Mouse (Mus musculus): ENCODE data around the gene Pacsin2.
"Not testable (repeated sequence)": the region's sequence is repeated elsewhere in the genome, so short reads cannot be mapped to it uniquely, and the experiment has no call there.

Pacsin2 gene

GRCm38 (mm10) chr15:83479818-83480217 is 15.4 kb upstream of the Pacsin2 start:
- no peak for DNase-seq (ENCODE audit: extremely low read depth, low read depth)

DNA sequence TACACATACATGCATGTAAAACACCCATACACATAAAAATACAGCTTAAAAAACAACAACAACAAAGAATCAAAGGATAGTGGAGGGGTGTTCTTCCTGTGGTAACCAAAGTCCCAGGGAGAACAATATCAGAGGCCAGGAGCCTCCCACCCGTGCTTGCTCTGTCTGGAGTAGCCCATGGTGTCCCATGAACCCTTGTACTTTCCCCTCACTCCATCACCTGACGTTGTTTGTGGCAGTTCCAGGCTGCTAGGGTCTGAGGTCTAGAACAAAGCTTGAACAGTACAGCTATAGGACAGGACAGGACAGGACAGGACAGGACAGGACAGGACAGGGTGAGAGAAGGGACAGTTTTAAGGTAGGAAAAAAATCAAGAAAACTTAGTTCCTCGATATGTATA is 13.7 kb upstream of the Pacsin2 start:
- no peak for DNase-seq (ENCODE audit: extremely low read depth, low read depth)

- no peak for DNase-seq (ENCODE audit: extremely low read depth, low read depth)
These were observed 12.3 kb upstream of the Pacsin2 start for GRCm38 (mm10) chr15:83476593-83477273.

DNA sequence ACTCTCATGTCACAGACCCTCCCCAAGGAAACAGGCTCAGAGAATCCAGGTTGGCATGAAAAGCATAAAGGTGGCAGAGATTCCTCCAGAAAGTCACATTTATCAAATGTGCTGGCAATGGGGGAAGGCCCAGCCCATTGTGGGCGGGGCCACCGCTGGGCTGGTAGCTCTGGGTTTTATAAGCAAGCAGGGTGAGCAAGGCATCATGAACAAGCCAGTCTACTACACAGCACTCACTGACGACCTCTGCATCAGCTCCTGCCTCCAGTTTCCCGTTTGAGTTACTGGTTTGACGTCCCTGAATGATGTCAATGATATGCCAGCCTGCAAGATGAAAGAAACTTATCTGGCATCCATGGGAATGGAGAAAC is 10.0 kb upstream of the Pacsin2 start:
- peak; percentile 32 for DNase-seq (ENCODE audit: extremely low read depth, low read depth)

DNA sequence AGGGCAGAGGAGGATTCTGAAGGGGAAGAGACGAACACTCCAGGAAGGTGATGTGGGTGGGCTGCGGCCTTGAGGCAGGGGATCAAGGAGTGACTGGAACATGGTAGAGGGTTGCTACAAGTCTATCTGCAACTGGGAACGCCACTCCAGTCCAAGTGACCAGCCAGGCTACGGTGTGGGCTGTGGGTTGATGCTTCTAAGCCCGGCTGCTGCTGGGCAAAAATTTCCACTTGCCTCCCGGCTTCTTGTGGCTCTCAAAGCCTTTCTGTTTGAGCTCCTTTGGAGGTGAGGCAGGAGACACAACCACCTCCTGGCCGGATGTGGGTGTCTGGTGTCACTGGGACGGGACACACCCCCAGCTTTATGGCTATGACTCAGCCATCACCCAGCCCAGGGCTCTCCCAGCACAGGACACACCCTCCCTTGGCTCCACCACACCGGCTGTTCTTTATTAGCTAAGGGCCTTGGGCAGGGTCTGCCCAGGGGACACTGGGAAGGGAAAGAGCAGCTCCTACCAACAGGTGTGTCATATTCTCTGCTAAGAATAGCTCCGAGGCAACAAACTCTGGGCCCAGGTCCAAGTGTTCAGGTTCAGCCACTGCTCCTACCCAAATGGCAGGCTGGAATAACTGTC is 9.5 kb upstream of the Pacsin2 start:
- peak; percentile 58 for DNase-seq (ENCODE audit: extremely low read depth, low read depth)

GRCm38 (mm10) chr15:83473251-83473650 is 8.8 kb upstream of the Pacsin2 start:
- no peak for DNase-seq (ENCODE audit: extremely low read depth, low read depth)

- DNase-seq (ENCODE audit: extremely low read depth, low read depth) = no peak
These were observed 7.1 kb upstream of the Pacsin2 start for GRCm38 (mm10) chr15:83471476-83471875.

DNA sequence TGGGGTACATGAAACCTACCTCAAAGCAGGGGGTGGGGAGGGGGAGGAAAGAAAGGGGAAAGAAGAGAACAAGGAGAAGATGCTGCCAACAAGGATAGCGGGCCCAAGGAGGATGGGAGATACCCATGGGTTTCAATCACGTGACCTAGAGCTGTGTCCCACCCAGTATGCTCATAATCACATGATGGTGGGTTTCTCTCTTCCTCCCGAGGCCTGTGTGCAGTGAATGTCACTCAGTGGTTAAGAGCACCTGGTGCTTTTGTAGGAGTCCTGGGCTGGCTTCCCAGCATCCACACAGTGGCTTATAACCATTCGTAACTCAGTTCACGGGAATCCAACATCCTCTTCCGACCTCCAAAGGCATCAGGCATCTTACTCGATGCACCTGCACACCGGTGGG is 6.0 kb upstream of the Pacsin2 start:
- DNase-seq (ENCODE audit: extremely low read depth, low read depth) = no peak

DNA sequence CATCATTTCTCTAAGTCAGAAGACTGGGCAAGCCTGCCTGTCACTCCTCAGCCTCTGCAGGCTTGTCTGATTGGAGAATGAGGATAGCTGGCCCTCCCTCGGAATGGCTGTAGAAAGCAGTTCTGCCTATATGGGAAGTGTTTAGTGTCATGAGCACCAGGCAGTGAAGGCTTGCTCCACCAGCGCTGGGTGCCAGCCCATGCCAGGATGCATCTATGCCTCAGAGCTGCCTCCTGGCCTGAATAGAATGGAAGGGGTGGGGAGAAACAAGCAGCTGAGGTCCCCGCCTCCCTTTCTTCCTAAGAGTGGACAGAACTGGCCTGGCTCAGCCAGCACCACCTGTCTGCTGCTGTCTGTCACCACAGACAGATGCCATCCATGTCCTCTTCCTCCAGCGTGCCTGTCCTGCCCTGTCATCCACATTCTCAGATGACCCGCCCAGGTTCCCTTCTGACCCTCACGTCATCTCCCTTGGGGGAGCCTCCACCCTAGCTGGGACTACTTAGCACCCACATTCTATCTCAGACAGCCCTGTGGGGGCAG is 4.9 kb upstream of the Pacsin2 start:
- no peak for DNase-seq (ENCODE audit: extremely low read depth, low read depth)

DNA sequence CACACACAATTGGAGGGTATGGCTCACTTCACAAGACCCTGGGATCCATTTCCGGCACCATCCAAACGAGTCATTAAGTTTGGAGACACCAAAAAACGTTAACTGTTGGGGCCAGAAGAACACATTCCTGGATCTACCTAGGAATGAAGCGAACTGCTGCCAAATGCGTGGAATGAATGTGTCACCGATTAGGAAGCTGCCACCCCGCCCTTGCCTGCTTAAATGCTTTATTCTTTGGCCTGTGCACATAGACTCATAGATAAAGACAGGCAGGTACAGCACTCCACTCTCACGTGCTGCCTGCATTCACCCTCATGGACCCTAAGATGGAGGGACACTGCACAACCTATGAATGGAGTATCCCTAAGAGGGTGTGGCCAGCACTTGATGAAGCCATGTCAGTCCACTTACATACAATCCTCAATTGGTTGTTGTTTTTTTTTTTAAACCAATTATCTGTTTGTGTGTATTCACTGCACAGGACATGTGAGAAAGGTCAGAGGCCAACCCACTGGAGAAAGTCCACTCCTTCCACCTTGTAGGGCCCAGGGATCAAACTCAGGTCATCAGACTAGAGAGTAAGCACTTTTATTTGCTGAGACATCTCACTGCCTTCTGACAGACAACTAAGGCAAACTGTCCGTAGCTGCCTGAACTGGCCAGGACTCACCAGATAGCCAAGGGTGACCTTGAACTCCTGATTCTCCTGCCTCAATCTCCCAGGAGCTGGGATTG is 3.0 kb upstream of the Pacsin2 start:
- DNase-seq (ENCODE audit: extremely low read depth, low read depth) = no peak

- no peak for DNase-seq (ENCODE audit: extremely low read depth, low read depth)
These were observed 1.9 kb upstream of the Pacsin2 start for GRCm38 (mm10) chr15:83466331-83466730.

- DNase-seq (ENCODE audit: extremely low read depth, low read depth) = no peak
These were observed 672 bp upstream of the Pacsin2 start for GRCm38 (mm10) chr15:83464905-83465650.

- DNase-seq (ENCODE audit: extremely low read depth, low read depth) = peak; percentile 28
These were observed 880 bp downstream of the Pacsin2 start for GRCm38 (mm10) chr15:83463369-83464082.

DNA sequence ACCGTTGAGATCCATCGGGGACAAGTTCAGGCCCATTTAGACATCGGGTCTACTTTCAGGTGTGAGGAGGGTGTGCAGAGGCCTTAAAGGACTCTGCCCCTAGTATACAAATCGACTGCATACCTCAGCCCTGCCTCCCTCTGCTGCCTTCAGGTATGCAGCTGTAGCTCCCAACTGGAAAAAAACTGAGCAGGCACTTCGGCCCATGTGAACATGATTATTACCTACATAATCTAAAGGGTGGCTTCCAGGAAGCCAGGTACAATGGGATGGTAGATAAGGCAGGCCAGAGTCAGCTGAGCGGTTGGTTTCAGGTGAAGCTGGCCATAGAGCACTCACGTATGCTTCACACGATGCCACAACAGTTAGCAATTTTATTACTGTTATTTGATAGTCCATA is 2.1 kb downstream of the Pacsin2 start:
- DNase-seq (ENCODE audit: extremely low read depth, low read depth) = not testable (repeated sequence)

DNA sequence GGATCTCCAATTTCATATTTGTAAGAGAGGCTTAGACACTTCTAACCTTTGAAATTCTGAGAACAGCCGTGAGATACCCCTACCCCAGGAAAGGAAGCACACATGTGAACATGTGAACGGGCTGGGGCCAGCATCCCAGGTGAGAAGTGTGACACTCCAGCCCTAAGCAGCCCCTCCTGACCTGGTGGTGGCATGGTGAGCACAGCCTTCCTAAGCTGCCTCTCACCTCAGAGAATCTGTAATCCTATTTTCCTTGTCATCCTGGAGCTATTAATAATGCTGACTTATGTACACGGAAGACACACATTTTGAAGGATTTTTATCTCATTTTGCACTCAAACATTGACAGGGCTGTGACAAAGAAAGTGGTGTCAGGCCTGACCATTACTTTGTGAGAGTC is 3.5 kb downstream of the Pacsin2 start:
- no peak for DNase-seq (ENCODE audit: extremely low read depth, low read depth)

DNA sequence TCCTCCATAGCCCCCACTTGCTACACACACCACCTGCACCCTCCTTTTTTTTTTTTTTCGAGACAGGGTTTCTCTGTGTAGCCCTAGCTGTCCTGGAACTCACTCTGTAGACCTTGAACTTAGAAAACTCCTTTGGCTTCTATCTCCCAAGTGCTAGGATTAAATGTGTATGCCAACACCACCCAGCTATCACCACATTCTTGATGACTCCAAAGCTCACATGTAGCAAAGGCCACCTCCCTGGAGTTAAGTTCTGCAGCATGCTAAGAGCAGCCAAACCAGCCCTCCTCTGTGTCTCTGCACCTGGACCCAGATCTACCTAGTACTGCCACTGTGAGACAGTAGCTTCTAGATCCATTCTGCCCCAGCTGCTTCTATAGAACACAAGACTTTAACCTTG is 6.9 kb downstream of the Pacsin2 start:
- DNase-seq (ENCODE audit: extremely low read depth, low read depth) = no peak

- DNase-seq (ENCODE audit: extremely low read depth, low read depth) = no peak
These were observed 8.8 kb downstream of the Pacsin2 start for GRCm38 (mm10) chr15:83455637-83456036.

DNA sequence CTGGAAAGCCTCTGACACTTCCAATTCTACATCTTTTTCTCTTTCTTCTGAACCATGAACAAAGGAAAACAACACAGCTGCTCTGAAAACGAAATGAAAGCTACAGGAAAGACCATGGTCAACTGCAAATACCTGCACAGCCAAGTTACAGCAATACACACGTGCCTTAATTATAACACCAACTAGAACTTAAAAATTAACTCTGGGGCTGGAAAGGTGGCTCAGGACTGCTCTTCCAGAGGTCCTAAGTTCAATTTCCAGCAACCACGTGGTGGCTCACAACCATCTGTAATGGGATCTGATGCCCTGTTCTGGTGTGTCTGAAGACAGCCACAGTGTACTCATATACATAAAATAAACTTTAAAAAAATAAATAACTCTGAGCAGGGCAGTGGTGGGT is 9.4 kb downstream of the Pacsin2 start:
- DNase-seq (ENCODE audit: extremely low read depth, low read depth) = no peak

- DNase-seq (ENCODE audit: extremely low read depth, low read depth) = no peak
These were observed 10.0 kb downstream of the Pacsin2 start for GRCm38 (mm10) chr15:83454419-83454818.

DNA sequence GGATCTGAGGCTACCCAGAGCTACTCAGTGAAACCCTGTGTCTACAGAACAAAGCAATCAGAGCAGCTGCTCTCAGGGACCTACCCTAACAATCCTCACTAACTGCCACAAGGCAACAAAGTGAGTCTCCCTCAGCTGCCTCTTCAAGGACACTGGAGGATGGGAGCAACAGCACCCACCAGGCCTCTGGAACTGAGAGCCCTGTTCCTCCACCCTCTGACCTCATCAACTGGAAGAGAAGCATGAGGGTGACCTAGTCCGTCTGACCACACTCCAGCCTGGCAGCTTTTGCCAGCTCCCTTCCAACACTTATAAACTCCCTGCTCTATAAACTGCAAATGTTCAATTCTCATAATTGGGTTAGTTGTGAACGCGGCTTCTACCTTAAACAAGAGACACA is 10.5 kb downstream of the Pacsin2 start:
- DNase-seq (ENCODE audit: extremely low read depth, low read depth) = no peak

DNA sequence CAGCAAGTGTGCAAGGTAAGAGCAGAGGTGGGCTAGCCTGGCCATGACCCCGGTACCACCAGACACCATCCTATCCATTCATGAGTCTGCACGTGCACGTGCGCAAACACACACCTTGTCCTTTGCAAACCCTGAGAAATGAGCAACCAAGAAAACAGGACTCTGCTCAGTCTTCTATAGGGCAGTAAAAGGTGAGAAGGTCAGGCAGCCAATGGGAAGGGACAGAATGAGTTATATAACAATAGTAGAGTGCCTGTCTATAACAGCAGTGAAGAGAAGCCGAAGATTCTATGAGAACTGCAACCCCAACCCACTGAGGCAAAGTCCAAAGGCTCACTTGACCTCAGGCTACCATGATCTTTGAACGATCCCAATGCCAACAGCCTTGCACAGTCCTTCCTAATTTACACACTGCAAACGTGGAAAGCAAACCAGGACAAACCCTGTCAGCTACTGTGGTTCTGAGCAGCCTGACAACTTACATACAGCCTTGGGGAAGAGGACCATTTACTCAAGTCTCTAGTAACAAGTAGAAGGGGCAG is 12.1 kb downstream of the Pacsin2 start:
- DNase-seq (ENCODE audit: extremely low read depth, low read depth) = no peak
